Mouse (Mus musculus) neural tube, embryonic 10.5 days (tissue): ENCODE results near the gene Tead2.

ENCODE experiments used
- DNase-seq: peaks from one replicate; pipeline ENCODE4 v3.0.0-alpha.2; 2017; ENCODE audit warnings: low spot score; ENCODE audit errors: extremely low spot score

Gene Tead2

DNA sequence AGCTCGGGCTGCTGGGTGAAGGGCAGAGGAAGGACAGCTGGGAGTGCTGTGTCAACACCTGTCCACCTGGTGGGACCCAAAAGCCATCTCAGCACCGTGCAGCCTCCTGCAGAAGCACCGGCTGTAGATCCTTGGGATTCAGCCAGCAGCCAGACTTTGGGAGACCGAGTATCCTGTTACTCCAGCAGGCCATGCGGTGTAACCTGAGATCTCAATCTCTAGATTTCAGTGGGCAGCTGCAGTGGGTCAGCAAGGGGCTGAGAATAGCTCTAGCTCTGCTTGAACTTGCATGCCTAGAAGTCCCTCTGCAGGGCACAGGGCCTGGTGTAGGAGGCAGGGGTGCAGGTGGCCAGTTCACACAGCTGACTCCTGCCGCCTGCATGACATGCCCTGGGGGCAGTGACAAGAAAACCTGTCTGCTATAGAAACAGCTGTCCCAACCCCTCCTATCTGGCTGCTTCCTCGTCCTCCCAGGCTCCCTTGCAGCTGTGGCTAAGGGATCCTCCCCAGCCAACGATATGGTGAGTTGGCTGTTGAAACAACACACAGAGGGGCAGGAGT, 23.7 kb upstream of the Tead2 start:
- DNase-seq, result peak; percentile 46

GRCm38 (mm10) chr7:45192585-45193310, 22.8 kb upstream of the Tead2 start:
- DNase-seq, result no peak

DNA sequence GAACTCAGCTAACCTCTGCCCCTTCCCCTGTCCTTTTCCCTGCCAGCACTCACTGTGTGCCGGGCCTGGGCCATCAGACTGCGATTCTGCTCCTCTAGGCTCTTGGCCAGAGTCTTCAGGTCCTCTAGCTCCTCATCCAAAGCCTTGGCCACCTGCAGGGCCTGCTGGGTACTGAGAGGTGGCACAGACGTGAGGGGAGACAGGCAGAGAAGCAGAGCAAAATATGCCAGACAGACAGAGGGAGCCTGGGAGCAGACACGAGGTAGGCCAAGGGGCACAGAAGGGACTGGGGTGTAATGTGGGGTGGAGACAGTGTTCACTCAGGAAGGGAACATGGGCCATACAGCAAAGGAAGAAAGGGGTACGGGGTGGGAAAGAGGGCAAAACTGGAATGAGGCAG, 22.1 kb upstream of the Tead2 start:
- DNase-seq, result no peak

DNA sequence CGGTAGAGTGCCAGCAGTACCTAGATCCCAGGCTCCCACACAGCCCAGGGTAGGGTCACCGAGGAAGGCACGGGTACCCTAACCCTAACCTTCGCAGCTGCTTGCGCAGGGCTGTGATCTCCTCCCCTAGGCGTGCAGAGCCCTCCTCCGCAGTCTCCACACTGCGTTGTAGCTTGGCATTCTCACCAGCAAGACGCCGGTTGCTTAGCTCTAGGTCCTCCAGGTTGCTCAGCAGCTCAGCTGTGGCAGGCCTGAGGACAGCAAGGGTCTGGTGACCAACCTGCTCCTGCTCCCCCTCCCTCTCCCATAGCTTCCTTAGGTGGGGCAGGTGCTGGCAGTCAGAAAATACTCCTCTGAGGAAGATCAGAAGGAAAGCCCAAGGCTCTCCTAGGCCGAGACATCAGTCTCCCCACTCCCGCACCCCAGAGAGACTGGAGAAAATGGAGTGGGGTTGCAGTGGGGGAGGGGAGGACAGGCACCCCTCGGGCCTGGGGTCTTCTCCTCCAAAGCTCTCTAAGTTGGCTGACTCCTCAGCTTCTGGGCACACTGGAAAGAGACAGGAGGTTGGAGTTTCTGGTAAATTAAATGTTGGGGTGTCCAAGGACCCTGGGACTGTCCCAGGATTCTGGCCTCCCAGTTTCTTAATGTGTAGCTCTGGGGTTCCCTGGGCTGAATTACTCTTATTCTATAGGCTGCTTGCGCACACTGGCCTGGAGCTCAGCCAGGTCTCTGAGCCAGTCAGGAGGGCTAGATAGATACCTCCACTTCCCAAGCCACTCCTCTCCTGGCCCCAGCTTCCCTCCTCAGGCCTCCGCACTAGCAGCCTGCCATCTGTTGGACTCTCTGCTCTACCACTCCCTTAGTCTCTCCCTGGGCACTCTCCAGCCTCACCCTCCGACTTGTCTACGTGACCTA, 21.4 kb upstream of the Tead2 start:
- no peak for DNase-seq

GRCm38 (mm10) chr7:45195341-45196175, 20.0 kb upstream of the Tead2 start:
- DNase-seq, result no peak

DNA sequence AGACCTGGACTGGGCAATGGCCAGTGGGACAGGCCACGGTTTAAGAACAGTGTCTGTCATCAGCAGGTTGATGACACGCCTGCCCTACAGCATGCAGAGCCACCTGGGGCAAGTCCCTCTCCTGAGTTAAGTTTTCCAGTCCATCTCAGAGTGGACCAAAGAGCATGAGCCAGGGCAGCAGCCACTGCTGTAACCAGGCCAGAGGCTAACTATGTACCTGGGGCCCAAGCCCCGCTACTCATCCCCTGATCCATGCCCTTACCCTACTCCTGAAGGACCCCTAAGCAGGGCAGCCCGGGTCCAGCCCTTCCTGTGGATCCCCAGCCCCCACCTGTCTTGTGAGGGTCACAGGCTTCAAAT, 19.4 kb upstream of the Tead2 start:
- DNase-seq, result no peak

DNA sequence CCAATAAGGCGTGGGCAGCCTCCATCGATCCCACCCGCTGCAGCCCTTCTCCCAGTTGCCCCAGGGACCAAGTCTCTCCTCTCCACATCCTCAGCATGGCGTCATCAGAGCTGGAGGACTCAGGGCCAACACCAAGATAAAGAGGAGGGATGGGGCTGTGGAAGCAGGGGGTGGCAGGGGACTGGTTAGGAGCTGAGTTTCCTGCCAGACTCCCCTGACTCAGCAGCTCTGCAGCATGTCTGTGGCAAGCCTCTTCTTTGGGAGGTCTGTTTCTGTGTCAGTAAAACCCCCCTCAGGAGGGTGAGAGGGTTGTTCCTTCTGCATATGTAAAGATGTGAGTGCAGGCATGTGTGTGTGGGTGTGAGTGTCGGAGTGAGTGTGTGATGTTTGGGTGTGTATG, 18.6 kb upstream of the Tead2 start:
- no peak for DNase-seq

- peak; percentile 66 for DNase-seq
Observed at GRCm38 (mm10) chr7:45198435-45198834, 17.1 kb upstream of the Tead2 start.

DNA sequence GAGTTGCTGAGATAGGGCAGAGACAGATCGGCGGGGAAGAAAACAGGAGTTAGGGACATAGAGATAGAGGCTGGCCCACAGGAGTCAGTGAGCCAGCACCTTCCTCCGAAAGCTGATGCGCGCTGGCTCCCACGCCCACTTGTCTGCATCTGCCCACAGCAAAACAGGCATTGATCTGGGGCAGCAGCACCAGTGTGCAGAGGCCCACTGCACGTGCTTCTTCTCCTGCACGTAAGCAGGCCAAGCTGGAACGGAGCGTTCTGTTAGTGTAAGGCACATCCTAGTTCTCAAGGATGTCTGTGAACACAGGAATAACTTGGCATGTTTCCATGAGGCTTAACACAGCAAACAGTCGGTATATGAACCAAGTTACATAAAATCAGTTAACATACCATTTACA, 16.6 kb upstream of the Tead2 start:
- no peak for DNase-seq

GRCm38 (mm10) chr7:45202654-45203053, 12.9 kb upstream of the Tead2 start:
- no peak for DNase-seq

- peak; percentile 96 for DNase-seq
Observed at GRCm38 (mm10) chr7:45204380-45205143, 11.0 kb upstream of the Tead2 start, which contains the start of gene Ccdc155. Ccdc155 (minus strand) TSS chr7:45204892.

- no peak for DNase-seq
Observed at GRCm38 (mm10) chr7:45208260-45208659, 7.3 kb upstream of the Tead2 start.

DNA sequence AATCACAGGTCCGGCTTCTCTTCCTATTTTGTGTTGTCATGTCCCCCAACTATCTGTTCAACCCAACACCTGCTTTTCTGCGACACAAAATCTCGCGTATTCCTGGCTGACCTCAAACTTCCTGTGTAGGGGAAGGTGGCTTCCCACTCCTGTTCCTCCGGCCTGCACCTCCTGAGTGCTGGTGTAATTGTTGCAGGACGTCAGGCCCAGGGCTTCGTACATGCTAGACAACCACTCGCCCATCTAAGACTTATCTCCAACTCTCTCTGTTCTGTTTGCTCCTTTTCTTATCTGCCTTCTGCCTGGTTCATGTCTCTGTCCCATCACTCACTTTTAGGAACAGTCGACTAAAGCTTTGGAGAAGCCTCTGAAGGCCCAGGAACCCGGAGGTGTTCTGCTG, 4.5 kb upstream of the Tead2 start:
- no peak for DNase-seq

GRCm38 (mm10) chr7:45211851-45212251, 3.7 kb upstream of the Tead2 start, which contains the start of gene Dkkl1:
Dkkl1 (minus strand) TSS chr7:45212147.
- DNase-seq, result no peak

- no peak for DNase-seq
Observed at GRCm38 (mm10) chr7:45212356-45212755, 3.2 kb upstream of the Tead2 start.

DNA sequence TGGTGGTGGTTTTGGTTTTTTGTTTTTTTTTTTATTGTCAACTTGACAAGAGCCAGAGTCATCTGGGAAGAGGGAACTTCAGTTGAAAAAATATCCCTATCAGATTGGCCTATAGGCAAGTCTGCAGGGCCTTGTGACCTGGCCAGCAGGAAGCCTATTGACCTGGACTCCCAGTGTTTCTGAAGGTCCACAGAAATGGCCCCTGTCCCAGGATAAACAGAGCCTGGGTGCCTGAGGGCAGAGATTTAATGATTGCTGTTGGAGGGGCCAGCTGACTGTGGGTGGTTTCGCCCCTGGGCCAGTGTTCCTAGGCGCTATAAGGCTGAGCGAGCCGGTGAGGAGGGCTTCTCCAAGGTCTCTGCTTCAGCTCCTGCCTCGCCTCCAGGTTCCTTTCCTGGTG, 1.8 kb upstream of the Tead2 start:
- DNase-seq, result no peak

DNA sequence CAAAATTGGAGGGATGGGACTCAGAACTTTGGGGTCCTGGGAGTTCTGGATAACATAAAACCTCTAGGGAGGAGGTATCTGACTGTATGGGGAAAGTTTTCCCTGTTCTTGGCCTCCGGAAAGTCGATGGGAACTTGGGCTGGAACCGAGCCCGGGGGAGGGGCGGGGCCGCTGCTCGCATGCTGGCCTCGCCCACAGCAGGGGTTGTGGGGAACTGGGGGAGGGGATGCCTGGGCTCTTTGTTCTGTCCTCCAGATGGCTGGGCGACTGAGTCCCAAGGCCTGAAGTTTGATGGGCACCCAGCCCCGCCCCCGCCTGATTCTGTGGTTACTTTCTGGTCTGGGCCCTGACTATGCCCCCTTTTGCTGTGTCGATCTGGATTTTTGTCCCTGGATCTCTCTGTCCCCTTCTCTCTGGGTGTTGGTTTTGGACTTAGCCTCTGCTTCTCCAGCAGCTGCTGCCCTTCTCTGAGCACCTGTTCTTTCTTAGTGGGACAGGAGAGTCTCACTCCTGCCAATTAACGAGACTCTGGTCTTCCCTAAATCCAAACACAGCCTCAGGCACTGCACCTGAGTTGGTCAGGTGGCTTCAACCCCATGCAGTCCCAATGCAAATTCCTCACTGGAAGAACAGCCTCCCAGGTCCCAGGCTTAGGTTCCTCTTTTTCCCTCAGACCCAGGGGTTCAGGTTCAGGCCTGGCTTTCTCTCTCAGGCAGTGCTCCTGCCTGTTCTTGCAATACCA, 1.1 kb downstream of the Tead2 start:
- peak; percentile 94 for DNase-seq

GRCm38 (mm10) chr7:45221680-45222079, 6.1 kb downstream of the Tead2 start:
- DNase-seq, result no peak

- DNase-seq, result no peak
Observed at GRCm38 (mm10) chr7:45224826-45225225, 9.3 kb downstream of the Tead2 start.

- no peak for DNase-seq
Observed at GRCm38 (mm10) chr7:45226421-45226820, 10.9 kb downstream of the Tead2 start.
